Mouse (Mus musculus) cerebellum, adult 11 months (tissue): ENCODE results near the gene Nlk.
"Not testable (repeated sequence)": the region's sequence is repeated elsewhere in the genome, so short reads cannot be mapped to it uniquely, and the experiment has no call there.

ENCODE experiments used
- DNase-seq: peaks from one replicate; pipeline ENCODE4 v3.0.0; 2022

Gene Nlk

DNA sequence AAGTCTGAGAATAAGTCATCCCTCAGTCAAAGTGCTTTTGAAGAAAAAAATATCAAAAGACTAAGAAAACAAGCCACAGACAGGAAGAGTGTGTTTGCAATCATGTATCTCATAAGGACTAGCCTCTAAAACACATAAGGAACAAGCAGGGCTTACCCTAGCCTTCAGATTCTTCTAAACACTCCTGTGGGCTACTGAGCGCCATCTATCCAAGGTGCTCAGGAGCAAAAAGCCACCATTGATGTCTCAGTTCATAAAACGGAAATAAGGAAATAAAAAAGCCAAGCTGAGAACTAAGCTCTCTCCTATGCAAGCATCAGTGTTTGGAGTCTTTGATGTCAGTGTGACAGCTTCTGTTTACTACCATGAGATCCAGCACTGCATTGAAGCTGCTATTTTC is 18.4 kb downstream of the Nlk start:
- no peak for DNase-seq

DNA sequence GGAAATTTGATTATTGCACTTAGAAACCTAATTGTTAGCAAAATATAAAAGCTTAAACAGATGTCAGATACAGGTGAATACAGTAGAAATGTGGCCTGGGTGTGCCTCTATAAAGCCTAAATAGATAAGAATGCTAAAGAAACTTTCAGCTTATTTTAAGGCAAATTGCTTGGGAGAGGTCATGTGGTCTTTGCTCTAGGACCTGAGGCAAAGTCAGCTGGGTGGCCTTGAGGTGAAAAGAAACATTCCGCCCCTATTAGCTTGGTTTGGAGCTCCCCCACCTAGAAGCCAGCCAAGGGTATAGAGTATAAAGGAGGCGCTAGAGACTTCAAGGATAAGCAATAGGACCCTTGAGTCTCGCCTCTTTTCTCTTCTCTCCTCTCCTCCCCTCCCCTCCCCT is 28.5 kb downstream of the Nlk start:
- no peak for DNase-seq

DNA sequence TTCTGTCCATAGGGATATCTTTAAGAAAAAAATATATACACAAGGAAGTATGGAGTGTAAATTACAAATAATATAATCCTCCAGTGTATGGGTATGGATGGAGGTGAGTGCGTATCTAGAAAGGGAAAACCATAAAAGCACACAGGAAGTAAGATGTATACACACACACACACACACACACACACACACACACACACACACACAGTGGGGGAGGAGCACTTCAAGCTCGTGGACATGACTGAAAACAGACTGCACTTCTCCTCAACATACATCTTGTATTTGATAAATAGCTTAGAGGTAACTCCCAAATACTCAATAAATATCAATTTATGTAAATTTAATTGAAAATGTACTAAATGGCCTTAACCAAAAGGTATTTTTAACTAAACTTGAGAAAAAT is 32.3 kb downstream of the Nlk start:
- DNase-seq, result no peak

DNA sequence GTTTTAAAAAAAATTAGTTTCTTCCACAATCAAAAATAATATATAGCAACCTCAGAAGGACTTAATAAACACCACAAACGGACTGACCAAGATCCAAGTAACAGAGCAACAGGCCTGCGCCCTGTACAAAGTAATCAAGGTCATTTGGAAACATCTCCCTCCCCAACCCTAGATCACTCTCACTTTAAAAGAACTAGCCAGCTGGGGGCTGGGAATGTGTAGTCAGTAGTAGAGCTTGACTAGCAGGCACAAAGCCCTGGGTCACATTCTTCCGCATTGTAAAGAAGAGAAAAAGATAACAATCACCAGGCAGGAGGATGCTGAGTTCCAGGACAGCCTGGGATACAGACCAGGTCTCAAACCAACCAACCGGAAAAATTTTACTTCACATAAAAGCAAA is 33.3 kb downstream of the Nlk start:
- DNase-seq, result no peak

DNA sequence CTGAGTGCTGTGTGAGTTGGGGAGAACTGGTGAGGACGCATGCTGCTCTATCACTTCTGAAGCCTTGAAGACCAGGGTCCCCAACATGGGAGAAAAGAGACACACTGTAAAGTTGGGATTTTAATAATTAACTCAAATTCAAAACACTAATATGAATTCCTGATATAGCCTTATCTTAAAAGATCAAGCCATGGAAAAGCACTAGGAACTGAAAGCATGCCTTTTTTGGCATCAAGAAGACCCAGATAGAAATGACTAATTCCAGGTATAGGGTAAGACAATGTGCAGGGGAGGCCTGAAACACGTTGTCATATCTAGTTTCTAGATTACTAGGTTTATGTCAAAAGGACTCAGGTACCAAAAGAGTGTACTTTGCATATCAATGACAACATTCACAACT is 48.0 kb downstream of the Nlk start:
- no peak for DNase-seq

DNA sequence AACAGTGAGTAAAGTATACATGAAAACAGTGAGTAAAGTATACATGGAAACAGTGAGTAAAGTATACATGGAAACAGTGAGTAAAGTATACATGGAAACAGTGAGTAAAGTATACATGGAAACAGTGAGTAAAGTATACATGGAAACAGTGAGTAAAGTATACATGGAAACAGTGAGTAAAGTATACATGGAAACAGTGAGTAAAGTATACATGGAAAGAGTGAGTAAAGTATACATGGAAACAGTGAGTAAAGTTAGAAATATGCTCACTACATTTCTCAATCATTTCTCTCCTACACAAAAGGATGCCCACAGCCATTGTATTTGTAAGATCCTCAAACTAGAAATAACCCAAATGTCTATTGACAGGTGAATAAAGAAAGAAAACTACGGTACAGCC is 48.8 kb downstream of the Nlk start:
- not testable (repeated sequence) for DNase-seq

DNA sequence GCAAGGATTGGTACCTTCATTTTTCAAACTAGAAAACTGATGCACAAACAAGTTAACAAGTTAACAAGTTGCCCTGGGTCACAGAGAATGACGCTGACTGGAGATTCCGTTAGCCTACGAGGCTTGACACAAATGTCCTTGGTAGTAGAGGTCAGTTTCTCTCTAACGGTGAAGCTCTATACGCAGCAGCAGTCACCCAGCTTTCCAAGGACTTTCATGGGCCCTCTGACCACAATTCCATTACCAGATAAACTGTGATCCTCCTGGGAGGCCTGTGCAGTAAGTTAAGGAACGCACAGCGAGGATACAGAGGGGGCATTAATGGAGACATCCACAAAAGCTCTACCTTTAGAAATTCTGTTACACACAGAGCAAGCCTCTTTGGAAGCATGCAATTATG is 53.4 kb downstream of the Nlk start:
- DNase-seq, result no peak

DNA sequence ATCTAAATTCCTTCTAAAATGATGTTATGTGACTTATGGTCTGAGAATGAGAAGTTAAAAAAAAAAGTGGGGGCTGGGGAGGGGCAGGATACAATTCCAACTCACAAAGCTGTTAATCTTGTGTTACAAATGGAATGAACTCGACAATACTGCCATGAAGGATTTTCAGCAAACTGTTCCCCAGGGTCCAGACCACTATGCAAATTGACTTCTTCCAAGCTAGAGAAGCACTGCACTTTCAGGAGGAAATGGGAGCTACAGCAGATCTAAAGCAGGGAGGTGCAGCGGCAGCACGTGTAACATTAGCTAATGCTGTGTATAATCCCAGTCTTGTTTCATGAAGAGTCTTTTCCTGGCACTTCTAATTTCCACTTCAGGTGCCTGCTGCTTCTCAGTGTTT is 55.0 kb downstream of the Nlk start:
- DNase-seq, result no peak

DNA sequence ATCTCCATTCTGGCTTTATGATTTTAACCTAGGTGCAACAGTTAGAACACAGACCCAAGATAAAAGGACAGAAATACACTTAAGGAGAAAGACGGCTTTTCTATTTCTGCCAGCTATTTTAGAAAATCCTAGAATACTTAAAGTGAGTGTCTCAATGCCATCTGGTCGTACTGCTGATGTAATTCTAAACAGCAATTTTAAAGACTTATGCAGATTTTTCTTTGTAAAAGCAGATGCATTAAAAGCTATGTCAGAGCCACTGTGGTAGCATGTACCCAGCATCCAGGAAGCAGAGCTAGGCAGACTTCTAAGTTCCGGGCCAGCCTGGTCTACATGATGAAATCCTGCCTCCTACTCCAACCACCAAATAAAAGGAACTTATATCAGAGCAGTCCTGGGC is 56.1 kb downstream of the Nlk start:
- no peak for DNase-seq

DNA sequence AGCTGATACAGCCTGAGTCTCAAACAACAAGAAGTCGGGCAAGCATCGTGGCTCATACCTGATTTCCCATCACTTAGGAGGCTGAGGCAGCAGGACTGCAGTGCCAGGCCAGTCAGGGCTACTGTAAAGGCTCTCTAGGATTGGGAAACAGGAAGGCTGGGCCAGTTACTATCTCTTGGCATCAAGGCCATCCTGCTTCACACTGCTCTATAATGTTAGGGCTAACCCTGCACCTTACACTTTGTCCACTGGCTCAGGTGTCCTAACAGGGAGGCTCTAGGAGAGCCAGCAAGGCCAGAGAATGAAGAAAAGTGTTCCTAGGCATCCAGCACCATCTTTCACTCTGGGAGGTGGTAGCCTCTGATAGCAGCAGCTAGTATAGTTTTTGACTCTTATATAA is 64.4 kb downstream of the Nlk start:
- no peak for DNase-seq

DNA sequence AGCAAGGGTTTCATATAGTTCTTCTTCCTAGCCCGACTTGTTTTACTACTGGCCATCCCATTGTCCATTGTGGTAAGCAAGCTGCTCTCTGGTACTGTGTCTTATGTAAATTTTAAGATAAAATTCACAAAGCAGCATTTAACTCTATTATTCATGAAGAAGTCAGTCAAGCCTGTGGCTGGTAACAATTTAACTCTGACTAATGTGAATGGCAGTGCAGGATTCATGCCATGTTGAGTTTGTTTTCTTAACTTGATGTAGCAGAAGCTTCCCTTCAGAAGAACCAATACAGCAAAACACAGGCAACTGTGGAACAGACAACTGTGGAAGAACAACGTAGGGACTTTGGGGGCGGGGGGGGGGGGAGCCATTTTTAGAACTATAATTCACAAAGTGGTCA is 68.3 kb downstream of the Nlk start:
- no peak for DNase-seq

DNA sequence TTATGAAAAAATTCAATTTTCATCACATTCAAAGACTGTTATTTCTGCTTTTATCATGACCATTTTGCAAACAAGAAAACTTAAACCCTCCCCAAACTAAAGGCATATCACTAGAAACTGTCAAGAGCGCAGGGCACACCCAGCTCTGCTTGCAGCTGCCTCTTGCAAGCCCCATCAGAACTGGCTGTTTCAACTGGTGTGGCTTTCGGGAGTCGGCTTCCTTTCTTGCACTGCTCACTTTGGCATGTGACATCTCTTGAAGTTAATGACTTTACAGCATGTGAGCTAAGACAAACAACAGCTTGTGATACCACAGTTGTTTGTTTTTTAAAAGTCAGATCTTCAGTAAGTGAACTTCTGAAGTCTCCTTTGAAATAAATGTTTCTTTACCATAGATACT is 72.8 kb downstream of the Nlk start:
- DNase-seq, result no peak

DNA sequence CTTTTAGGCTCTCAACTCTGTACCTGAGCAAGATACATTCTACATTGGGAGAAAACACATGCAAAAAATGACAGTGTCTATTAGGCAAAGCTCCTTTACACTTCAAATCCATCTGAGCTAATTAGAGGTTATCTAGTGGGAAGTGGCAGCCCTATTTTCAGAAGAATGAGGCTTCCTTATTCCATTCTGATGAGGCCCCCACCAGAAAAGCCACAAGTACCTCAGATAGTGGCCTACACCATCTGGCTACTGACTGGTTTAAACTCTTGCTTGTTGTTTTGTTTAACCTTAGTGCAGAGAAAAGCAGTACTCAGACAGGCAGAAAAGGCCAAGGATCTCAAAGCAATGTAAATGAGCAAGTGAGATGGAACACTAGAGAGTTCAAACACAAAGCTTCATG is 75.2 kb downstream of the Nlk start:
- DNase-seq, result no peak

DNA sequence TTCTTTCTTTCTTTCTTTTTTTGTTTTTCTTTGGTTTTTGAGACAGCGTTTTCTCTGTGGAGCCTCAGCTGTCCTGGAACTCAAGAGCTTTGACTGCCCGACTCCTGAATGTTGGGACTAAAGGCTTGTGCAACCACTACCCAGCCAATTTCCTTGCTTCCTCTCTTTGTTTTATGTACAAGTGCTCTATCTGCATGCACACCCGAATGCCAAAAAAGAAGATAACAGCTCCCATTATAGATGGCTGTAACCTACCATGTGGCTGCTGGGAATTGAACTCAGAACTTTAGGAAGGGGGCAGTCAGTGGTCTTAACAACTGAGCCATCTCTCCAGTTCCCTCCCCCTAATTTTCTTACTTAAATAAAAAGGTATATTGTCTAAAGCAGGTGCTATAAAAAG is 77.0 kb downstream of the Nlk start:
- no peak for DNase-seq

DNA sequence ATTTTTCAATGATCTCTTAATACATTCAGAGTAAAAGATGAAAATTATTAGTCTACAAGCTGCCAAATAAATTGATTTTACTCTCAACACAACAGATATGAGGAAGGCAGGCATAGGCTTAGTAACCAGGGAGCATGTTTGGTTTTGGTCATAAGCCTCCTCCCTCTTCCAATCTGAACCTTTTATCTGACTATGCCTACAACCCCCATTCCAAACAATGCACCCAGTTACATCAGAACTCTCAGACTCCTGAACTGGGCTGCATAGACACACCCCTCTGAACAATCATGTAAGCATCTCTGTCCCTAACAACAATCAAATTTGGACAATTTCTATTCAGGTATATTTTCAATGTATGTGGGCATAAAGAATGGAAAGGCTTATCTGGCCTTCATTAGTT is 85.9 kb downstream of the Nlk start:
- no peak for DNase-seq

DNA sequence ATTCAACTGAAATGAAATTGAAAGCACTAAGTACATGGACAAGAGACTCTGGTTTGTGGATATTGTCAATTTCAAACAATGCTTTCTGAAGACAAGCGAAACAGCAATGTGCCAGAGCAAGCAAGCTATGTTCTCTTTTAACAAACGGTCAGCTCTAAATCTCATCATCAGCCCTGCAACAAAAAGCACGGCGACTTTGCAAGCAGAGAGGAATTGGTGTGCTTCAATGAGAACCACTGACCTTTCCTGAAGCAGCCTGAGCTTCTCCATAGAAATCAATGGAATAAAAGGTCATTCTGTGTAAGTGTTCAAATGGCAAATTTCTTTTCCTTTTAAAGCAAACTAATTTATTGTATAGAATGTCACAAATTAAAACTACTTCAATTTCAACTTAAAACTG is 87.5 kb downstream of the Nlk start:
- no peak for DNase-seq

DNA sequence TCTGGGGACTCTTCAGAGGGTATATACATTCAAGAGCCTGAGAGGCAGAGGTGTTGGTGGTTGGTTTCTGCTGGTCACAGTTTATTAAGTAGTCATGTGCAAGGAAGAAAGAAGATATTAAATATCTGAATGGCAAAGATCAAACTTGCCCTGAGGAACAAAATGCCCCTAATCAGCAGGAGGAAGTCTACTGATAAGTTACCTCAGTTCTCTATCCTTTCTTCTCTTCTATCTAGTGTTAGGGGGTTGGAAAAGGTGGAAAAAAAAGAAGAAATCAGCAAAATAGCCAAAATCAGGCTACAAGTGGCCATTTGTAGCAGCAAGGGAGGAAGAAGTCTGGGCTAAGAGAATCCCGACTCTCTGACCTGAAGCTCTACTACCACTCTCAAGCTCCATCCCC is 92.3 kb downstream of the Nlk start:
- DNase-seq, result no peak

DNA sequence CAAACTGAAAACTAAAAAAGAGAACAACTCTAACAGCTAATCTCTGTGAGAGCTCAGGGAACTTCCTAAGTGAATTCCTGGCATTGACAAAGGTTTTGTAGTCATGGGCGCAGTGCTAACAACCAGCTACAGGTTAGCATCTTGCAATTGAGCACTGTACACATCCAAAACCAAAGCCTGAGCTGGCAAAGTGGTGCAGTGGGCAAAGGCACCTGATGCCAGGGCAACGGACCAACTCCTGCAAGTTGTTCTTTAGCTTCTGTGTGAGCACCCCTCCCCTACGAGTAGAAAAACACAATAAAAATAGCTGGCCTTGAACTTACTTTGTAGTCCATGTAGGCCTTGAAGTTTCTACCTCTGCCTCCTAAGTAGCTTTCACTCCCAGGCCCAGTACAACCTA is 94.4 kb downstream of the Nlk start:
- DNase-seq, result no peak

DNA sequence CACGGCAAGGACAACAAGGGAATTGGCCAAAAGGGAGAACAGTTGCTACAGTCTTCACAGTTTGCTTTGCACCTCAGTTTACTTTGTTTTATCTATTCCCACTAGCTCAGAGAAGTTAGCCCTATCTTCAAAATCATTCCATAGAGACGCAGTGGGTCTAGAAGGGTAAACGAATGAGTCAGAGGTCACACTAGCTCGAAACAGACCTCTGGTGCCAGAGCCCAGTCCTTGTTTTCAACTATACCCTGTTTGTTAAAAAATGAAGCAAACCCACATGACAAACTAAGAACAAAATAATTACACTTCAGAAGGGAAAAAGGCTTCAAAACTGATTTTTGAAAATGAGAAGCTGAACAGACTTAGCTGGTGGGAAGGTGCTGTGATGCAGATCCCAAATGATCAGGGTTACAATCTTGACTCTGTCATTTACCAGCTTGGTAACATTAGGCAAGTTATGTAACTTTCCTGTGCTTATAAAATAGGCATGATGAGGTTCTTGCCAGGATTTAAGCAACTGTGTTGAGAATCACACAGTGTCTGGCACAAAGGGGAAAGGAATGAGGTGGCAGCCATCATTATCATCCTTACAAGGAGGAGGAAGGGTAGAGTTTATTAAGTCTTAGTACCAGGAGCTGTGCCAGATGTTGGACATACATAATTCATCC is 96.1 kb downstream of the Nlk start:
- no peak for DNase-seq

DNA sequence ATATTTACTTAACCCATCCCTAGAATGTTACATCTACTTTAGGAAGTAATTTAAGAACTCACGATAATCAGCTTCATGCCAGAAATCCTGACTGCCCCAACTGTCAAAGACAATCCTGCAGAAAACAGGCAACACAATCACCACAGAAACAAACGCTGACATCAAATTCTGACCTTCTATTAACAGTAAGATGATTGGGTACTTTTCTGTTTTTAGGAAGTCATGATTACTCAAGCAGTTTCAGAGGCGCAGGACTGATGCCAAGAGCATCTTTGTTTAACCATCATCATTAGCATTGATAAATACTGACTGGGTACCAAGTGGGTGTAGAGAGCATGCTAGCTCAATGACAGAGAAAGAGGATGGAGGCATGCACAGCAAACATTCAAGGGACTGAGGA is 96.7 kb downstream of the Nlk start:
- DNase-seq, result no peak

DNA sequence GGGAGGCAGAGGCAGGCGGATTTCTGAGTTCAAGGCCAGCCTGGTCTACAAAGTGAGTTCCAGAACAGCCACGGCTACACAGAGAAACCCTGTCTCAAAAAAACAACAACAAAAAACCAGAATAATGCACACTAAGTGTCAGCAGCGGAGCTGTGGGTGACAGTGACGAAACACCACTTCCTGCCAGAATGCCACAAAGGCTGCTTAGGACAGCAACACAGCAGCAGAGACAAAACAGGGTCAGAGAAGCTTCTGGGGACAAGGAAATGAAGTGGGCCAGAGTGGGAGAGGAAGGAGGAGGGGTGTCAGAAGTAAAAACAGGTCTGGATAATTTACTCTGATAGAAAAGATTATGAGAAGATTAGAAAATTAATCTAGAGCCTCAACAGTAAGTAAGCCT is 97.1 kb downstream of the Nlk start:
- no peak for DNase-seq

DNA sequence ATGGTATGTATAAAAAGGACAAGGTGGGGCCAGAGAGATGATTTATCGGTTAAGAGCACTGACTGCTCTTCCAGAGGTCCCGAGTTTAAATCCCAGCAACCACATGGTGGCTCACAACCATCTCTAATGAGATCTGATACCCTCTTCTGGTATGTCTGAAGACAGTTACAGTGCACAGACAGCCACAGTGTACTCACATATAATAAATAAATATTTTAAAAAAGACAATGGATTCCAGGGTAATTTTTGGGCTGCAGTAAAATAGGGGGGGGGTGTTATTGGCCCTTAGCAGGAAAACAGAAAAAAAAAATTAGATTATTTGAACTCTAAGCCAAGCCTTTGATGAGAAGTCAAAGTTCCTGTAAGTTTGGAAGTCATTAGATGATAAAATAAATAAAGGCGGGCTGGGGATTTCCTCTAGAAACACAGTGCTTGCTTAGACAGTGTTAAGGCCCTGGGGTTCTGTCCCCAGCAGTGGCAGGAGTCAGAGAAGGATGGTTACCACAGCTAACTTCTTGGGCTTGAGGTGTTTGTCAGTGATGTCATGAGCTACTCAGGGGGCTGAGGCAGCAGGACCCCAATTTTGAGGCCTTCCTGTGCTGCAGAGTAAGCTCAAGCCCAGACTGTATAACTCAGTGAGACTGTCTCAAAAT is 98.3 kb downstream of the Nlk start:
- no peak for DNase-seq

DNA sequence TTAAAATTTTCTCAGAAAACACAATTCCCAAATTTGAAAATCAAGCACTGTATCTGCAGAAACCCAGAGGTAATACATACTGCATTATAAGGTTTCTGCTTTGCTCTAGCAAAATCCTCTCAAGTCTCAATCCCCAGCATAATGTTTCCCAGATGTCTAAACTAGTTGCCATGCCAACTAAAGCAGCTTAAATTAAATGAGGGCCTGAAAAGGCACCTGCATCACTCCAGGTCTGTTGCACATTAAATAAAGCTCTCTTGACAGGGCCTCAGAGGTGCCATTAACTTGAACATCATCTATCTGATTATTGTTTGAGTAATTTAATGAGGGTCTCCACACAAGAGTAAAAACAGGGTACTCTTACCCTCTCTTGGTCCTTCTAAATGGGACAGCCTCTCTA is 100.4 kb downstream of the Nlk start:
- no peak for DNase-seq

DNA sequence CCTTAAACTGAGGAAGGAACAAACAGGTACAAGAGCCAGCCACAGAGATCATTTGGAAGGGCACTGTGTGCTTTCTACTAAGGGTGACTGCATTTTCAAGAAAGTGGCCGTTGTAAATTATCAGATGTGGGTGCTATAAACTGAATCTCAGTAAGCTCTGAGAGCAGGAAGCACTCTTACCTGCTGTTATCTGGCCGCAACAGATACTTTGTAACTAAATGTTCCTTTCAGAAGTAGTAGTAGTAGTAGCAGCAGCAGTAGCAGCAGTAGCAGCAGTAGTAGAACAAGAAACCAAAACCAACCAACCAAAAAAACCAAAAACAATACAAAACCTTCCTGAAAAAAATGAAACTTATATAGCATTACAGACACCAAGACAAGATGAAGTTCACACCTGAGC is 101.4 kb downstream of the Nlk start:
- no peak for DNase-seq

DNA sequence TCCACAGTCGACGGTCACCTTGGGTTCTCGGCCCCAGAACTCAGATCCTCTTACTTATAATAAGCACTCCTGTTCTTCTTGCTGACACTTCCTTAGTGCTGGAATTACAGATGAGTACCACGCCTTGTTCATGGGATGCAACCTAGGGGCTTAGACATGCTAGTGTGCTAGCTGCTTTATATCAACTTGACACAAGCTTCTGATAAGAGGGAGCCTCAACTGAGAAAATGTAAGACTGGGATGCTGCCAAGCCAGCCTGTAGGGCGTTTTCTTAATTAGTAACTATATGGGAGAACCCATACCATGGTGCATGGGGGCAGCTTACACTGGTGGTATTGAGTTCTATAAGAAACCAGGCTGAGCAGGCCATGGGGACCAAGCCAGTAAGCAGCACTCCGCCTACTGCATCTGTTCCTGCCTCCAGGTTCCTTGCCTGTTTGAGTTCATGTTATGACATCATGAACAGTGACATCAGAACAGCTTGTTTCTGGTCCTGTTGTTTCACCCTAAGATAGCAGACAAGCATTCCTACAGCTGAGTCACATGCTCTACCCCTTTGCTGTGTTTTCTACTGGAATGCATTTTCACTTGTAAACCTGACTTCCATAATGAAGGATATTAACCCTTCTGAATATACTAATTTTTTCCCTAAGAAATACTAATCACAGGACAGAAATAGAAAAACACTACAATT is 102.8 kb downstream of the Nlk start:
- DNase-seq, result no peak
